Mouse (Mus musculus): ENCODE data around the gene Atp6v0a1. TPM values are rescaled to one million over a fixed set of nuclear protein-coding genes. Genes with fewer than 3 reads are reported as not detected.

The Atp6v0a1 gene
- polyA plus RNA-seq, 1 experiment from 2014 or later: 47.8 TPM

DNA sequence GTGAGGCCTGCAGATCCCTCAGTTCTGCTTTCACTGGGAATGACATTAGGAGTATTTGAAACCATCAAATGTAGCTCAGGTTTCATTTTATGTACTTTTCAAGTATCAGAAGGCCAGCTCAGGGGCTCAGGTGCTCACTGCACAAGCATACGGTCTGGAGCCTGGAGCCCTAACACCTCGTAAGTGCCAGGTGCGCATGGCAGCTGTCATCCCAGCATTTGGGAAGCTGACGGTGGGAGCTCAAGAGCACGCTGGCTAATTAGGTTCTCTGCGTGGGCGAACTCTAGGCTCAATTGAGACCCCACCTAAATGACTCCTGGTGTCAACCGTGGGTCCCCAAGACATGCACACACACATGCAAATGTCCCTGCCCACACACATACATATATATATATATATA is 20.1 kb downstream of the Atp6v0a1 start:
- 85% methylated on average over 8 of the region's 8 CpGs for WGBS
- H3K4me2 ChIP-seq (ENCODE audit: low read depth, low read length): no peak overlapping the region

DNA sequence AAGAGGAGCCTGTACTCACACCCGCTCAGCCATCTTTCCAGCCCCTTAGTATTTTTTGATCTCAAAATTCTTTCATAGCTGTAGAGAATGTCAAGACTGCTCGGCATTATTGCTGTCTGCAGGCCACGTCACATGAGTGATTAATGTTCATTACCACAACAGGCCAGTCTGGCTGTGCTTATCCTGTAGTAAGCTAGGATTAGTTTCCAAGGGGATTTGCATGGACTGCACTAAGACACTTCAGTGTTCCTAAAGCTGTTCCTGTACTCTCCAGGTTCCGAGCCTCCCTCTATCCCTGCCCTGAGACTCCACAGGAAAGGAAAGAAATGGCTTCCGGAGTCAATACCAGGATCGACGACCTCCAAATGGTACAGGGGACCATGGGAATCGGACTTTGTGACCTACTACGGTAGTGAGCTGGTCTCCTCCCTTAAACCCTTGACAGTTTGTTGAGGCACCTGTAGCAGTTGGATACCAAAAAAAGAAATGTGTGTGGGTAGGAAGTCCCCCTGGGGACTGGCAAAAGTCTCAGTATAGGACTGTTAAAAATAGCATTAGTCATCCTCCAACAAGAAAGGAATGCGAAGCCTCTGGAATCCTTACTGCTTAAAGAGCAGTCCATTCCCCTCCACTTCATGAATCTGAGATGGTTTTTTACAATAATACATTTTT is 21.0 kb downstream of the Atp6v0a1 start:
- no peak overlapping the region for H3K4me3 ChIP-seq (replicated peaks; ENCODE audit: low read length)
- H3K9me3 ChIP-seq (replicated peaks; ENCODE audit: control insufficient read depth, low read length): no peaks in the 10 kb centered on the region
- no peak overlapping the region for H3K9ac ChIP-seq (ENCODE audit: low read length)
- no peaks in the 10 kb centered on the region for H3K4me1 ChIP-seq (ENCODE audit: control insufficient read depth, insufficient read depth, low read length)
- ATAC-seq (ENCODE audit: insufficient read depth, low FRiP score): no peak
- no peaks in the 10 kb centered on the region for H3K27me3 ChIP-seq (ENCODE audit: control insufficient read depth, insufficient read depth, low read length)
- no peak overlapping the region for H3K4me2 ChIP-seq (ENCODE audit: low read depth, low read length)
- no peak overlapping the region for H3K27ac ChIP-seq (ENCODE audit: low read length)
- peaks cover 8% of the 10 kb centered on the region for H3K36me3 ChIP-seq (ENCODE audit: control insufficient read depth, insufficient read depth, low read length)
- 68% methylated on average over 10 of the region's 10 CpGs for WGBS

More for the DNA sequence above, 20.1 kb downstream of the Atp6v0a1 start:
- Histone ChIP-seq H3K27ac (ENCODE audit: low read length) (no peak overlapping the region), H3K27me3 (ENCODE audit: control insufficient read depth, insufficient read depth, low read length) (no peaks in the 10 kb centered on the region), H3K4me1 (ENCODE audit: control insufficient read depth, insufficient read depth, low read length) (no peaks in the 10 kb centered on the region), H3K4me3 (replicated peaks; ENCODE audit: low read length) (no peak overlapping the region), H3K36me3 (ENCODE audit: control insufficient read depth, insufficient read depth, low read length) (peaks cover 5% of the 10 kb centered on the region), H3K9me3 (replicated peaks; ENCODE audit: control insufficient read depth, low read length) (no peaks in the 10 kb centered on the region), H3K9ac (ENCODE audit: low read length) (no peak overlapping the region)
- no peak for ATAC-seq (ENCODE audit: insufficient read depth, low FRiP score)

DNA sequence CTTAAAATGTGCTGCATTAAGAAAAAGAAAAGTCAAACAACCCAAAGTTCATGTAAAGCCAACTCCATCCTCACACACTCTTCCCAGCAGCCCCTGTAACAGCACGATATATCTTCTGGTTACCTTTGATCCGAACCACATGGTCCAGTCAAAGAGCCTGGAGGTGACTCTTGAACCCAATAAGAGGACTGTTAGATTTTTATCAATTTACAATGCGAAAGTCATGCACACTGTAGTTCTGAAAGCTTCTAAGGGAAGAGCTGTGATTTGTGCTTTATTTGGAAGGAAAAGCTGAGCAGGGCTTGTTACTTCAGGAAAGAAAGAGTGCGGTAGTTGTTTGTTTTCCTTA is 21.5 kb downstream of the Atp6v0a1 start:
- H3K27me3 ChIP-seq (ENCODE audit: control insufficient read depth, insufficient read depth, low read length): no peaks in the 10 kb centered on the region
- no peak for ATAC-seq (ENCODE audit: insufficient read depth, low FRiP score)
- no peak overlapping the region for H3K9ac ChIP-seq (ENCODE audit: low read length)
- no peak overlapping the region for H3K4me3 ChIP-seq (replicated peaks; ENCODE audit: low read length)
- H3K27ac ChIP-seq (ENCODE audit: low read length): no peak overlapping the region
- 75% methylated on average over 4 of the region's 4 CpGs for WGBS
- peaks cover 8% of the 10 kb centered on the region for H3K36me3 ChIP-seq (ENCODE audit: control insufficient read depth, insufficient read depth, low read length)
- H3K4me2 ChIP-seq (ENCODE audit: low read depth, low read length): no peak overlapping the region
- H3K9me3 ChIP-seq (replicated peaks; ENCODE audit: control insufficient read depth, low read length): no peaks in the 10 kb centered on the region
- H3K4me1 ChIP-seq (ENCODE audit: control insufficient read depth, insufficient read depth, low read length): no peaks in the 10 kb centered on the region

DNA sequence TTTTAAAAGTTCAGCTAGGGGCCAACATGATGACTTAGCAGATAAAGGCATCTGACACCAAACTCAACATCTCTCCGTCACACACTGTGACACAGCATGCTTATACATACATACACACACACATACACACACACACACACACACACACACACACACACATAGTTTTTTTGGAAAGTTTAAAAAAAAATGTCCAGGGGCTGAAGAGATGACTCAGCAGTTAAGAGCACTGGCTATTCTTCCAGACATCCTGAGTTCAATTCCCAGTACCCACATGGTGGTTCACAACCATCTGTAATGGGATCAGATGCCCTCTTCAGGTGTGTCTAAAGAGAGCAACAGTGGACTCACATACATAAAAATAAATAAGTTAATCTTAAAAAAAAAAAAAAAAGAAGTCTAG is 22.2 kb downstream of the Atp6v0a1 start:
- no peak overlapping the region for H3K27ac ChIP-seq (ENCODE audit: low read length)
- WGBS: 78% methylated on average over 1 of the region's 1 CpGs

DNA sequence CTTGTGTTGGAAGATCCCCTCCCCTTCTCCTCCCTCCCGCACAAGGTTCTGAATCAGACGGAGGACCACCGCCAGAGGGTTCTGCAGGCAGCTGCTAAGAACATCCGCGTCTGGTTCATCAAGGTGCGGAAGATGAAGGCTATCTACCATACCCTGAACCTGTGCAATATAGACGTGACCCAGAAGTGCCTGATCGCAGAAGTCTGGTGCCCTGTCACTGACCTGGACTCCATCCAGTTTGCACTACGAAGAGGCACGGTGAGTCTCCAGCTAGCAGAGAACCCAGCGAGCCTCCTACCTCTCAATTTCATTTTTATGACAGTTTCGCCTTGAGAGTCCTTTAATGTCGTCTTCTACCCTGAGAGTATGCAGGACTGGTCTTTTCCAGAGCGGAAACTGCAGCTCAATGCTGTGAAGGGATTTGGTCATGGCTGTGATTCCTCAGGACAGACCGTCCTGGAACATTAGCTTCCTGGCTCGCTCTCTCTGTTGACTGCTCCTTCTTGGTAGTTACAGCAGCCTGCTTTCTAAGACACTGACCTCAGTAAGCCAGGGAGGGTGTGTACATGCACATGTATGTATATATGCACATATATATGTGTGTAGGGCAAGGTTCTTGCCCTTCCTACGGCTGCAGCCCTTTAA is 24.7 kb downstream of the Atp6v0a1 start:
- Histone ChIP-seq H3K27ac (ENCODE audit: low read length) (no peak overlapping the region), H3K9me3 (replicated peaks; ENCODE audit: control insufficient read depth, low read length) (no peaks in the 10 kb centered on the region), H3K4me3 (replicated peaks; ENCODE audit: low read length) (no peak overlapping the region), H3K27me3 (ENCODE audit: control insufficient read depth, insufficient read depth, low read length) (no peaks in the 10 kb centered on the region), H3K4me2 (ENCODE audit: low read depth, low read length) (no peak overlapping the region), H3K4me1 (ENCODE audit: control insufficient read depth, insufficient read depth, low read length) (no peaks in the 10 kb centered on the region), H3K36me3 (ENCODE audit: control insufficient read depth, insufficient read depth, low read length) (peaks cover 8% of the 10 kb centered on the region; the same call in 1 of the 2 replicates), H3K9ac (ENCODE audit: low read length) (no peak overlapping the region)
- 94% methylated on average over 17 of the region's 17 CpGs for WGBS
- no peak for ATAC-seq (ENCODE audit: insufficient read depth, low FRiP score)

More for the DNA sequence above, 22.2 kb downstream of the Atp6v0a1 start:
- peaks cover 8% of the 10 kb centered on the region for H3K36me3 ChIP-seq (ENCODE audit: control insufficient read depth, insufficient read depth, low read length)
- no peak overlapping the region for H3K9ac ChIP-seq (ENCODE audit: low read length)
- no peak overlapping the region for H3K4me3 ChIP-seq (replicated peaks; ENCODE audit: low read length)
- no peaks in the 10 kb centered on the region for H3K9me3 ChIP-seq (replicated peaks; ENCODE audit: control insufficient read depth, low read length)
- H3K4me2 ChIP-seq (ENCODE audit: low read depth, low read length): no peak overlapping the region
- no peaks in the 10 kb centered on the region for H3K27me3 ChIP-seq (ENCODE audit: control insufficient read depth, insufficient read depth, low read length)
- no peak for ATAC-seq (ENCODE audit: insufficient read depth, low FRiP score)
- no peaks in the 10 kb centered on the region for H3K4me1 ChIP-seq (ENCODE audit: control insufficient read depth, insufficient read depth, low read length)

DNA sequence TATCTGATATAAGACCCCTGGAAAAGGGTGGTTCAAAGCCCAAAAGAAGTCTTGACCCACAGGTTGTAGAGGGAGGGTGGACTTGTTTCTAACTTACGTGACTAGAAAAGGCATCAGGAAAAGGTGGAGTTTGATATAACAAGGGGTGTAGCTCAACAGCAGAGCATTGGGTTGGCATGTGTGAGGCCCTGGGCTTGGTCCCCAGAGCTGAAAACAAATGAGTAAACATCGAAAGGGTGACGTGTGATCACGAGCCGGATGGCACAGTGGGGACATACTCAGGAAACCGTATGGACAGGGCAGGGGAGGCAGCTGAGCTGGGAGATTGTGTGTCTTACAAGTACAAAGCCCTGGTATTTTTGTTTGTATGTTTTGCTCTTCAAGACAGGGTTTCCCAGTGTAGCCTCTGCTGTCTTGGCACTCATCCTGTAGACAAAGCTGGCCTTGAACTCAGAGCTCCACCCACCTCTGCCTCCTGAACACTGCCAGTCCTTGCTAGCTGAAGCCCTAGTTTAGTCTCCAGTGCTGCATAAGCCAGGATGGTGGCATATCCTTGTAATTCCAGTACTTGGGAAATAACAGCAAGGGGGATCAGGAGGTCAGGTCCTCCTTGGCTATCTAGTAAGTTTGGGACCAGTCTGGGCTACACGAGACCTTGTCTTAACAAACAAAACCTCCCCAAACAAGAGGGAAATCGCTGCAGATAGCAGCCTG is 25.5 kb downstream of the Atp6v0a1 start:
- Histone ChIP-seq H3K9ac (ENCODE audit: low read length) (no peak overlapping the region), H3K4me1 (ENCODE audit: control insufficient read depth, insufficient read depth, low read length) (no peaks in the 10 kb centered on the region), H3K4me3 (replicated peaks; ENCODE audit: low read length) (no peak overlapping the region), H3K9me3 (replicated peaks; ENCODE audit: control insufficient read depth, low read length) (no peaks in the 10 kb centered on the region), H3K27ac (ENCODE audit: low read length) (no peak overlapping the region), H3K27me3 (ENCODE audit: control insufficient read depth, insufficient read depth, low read length) (no peaks in the 10 kb centered on the region), H3K36me3 (ENCODE audit: control insufficient read depth, insufficient read depth, low read length) (peaks cover 8% of the 10 kb centered on the region; the same call in 1 of the 2 replicates), H3K4me2 (ENCODE audit: low read depth, low read length) (no peak overlapping the region)
- ATAC-seq (ENCODE audit: insufficient read depth, low FRiP score): no peak
- WGBS: 89% methylated on average over 8 of the region's 8 CpGs

DNA sequence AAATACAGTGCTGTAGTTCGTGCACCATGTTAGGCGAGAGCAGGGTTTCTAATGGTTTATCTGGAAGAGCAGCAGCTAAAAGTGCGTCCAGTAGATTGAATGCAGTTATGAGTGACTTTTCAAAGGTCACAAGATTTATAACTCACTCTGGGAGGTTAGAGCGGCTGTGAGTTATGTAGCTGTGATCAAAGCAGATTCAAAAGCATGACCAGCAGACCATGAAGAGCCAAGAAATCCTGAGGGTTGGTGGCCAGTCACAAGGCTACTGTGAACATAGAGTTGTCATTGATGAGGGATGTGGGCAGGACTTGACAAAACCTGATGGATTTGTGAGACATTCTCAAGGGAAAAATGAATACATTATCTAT is 26.1 kb downstream of the Atp6v0a1 start:
- no peaks in the 10 kb centered on the region for H3K27me3 ChIP-seq (ENCODE audit: control insufficient read depth, insufficient read depth, low read length)
- 84% methylated on average over 4 of the region's 4 CpGs for WGBS
- H3K9me3 ChIP-seq (replicated peaks; ENCODE audit: control insufficient read depth, low read length): no peaks in the 10 kb centered on the region
- H3K9ac ChIP-seq (ENCODE audit: low read length): no peak overlapping the region
- H3K4me1 ChIP-seq (ENCODE audit: control insufficient read depth, insufficient read depth, low read length): no peaks in the 10 kb centered on the region
- H3K4me3 ChIP-seq (replicated peaks; ENCODE audit: low read length): no peak overlapping the region
- H3K4me2 ChIP-seq (ENCODE audit: low read depth, low read length): no peak overlapping the region
- peaks cover 8% of the 10 kb centered on the region; the same call in 1 of the 2 replicates for H3K36me3 ChIP-seq (ENCODE audit: control insufficient read depth, insufficient read depth, low read length)
- no peak overlapping the region for H3K27ac ChIP-seq (ENCODE audit: low read length)
- ATAC-seq (ENCODE audit: insufficient read depth, low FRiP score): no peak

DNA sequence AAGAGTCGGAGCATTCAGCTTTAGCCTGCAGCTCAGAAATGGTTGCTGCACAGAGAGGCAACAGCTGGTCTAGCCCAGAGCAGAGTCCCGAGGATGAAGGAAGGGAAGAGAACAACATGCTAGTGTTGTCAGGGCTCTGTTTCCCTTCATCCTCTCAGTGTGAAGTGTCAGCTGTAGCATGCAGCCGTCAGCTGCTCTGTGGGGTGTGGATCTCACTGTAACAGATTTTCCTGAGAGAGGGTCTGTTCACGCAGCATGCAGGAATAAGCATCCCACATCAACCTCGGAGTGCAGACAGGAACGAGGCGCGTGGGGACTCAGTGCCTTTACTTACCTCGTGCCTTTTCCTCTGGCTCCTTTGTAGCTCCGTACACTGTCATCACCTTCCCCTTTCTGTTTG is 28.5 kb downstream of the Atp6v0a1 start:
- WGBS: 85% methylated on average over 10 of the region's 10 CpGs
- H3K4me3 ChIP-seq (replicated peaks; ENCODE audit: low read length): no peak overlapping the region
- no peak overlapping the region for H3K4me2 ChIP-seq (ENCODE audit: low read depth, low read length)
- no peak for ATAC-seq (ENCODE audit: insufficient read depth, low FRiP score)
- H3K4me1 ChIP-seq (ENCODE audit: control insufficient read depth, insufficient read depth, low read length): no peaks in the 10 kb centered on the region
- no peaks in the 10 kb centered on the region for H3K9me3 ChIP-seq (replicated peaks; ENCODE audit: control insufficient read depth, low read length)
- no peaks in the 10 kb centered on the region for H3K27me3 ChIP-seq (ENCODE audit: control insufficient read depth, insufficient read depth, low read length)
- H3K36me3 ChIP-seq (ENCODE audit: control insufficient read depth, insufficient read depth, low read length): peaks cover 8% of the 10 kb centered on the region; the same call in 1 of the 2 replicates
- H3K9ac ChIP-seq (ENCODE audit: low read length): no peak overlapping the region
- no peak overlapping the region for H3K27ac ChIP-seq (ENCODE audit: low read length)

DNA sequence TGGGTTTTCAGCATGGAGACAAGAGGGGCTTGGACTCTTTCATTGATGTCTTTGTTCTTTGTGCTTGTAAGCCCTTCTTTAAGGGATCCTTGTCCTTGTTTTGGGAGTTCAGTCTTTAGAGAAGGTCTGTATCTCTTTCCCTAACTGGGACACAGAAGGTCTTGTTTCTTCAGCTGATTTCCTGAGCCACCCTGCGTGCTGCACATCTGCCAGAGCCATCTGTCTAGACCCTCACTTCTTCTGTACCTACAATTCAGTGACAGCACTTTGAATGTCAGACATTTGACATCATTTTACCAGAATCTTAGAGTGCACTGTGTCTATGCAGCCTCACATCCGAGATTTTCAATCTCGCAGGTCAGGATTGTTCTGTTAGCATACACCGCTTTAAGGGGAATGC is 36.6 kb downstream of the Atp6v0a1 start:
- H3K4me1 ChIP-seq (ENCODE audit: control insufficient read depth, insufficient read depth, low read length): no peaks in the 10 kb centered on the region
- WGBS: 93% methylated on average over 4 of the region's 4 CpGs
- no peaks in the 10 kb centered on the region for H3K9me3 ChIP-seq (replicated peaks; ENCODE audit: control insufficient read depth, low read length)
- no peak overlapping the region for H3K9ac ChIP-seq (ENCODE audit: low read length)
- no peak overlapping the region for H3K27ac ChIP-seq (ENCODE audit: low read length)
- H3K36me3 ChIP-seq (ENCODE audit: control insufficient read depth, insufficient read depth, low read length): peaks cover 16% of the 10 kb centered on the region; the same call in 1 of the 2 replicates
- no peak overlapping the region for H3K4me3 ChIP-seq (replicated peaks; ENCODE audit: low read length)
- ATAC-seq (ENCODE audit: insufficient read depth, low FRiP score): no peak
- no peaks in the 10 kb centered on the region for H3K27me3 ChIP-seq (ENCODE audit: control insufficient read depth, insufficient read depth, low read length)
- no peak overlapping the region for H3K4me2 ChIP-seq (ENCODE audit: low read depth, low read length)
